ENCODE assay signal across 26 mouse cellular contexts in genomic region chr16:70330007-70330406, GRCm38 (mm10). TPM values are rescaled to one million over a fixed set of nuclear protein-coding genes. Genes with fewer than 3 reads are reported as not detected.
A peak's percentile ranks its signal among the peaks of the same experiment; 100 is the strongest.
DNase-seq lines count a peak whose midpoint lies in the region; ATAC-seq and TF ChIP-seq lines count a peak whose summit lies in the region.
"Had no signal": no experiment of that assay in that cellular context is flagged by ENCODE, and none has a peak within 500 bp of the region (broad histone marks: within the 10 kb centered on the region; RNA-seq: fewer than 3 reads in every experiment).

No protein-coding gene starts in this region.

- H3K9me3 ChIP-seq in embryonic facial prominence, embryonic 14.5 days (ENCODE audit: control insufficient read depth, low read length) = no peaks in the 10 kb centered on the region
- H3K9me3 ChIP-seq in embryonic facial prominence, embryonic 10.5 days = no peaks in the 10 kb centered on the region
- no peaks in the 10 kb centered on the region for H3K9me3 ChIP-seq in liver, embryonic 12.5 days (replicated peaks)
- H3K9me3 ChIP-seq: embryonic facial prominence, embryonic 15.5 days; forebrain, embryonic 10.5 days; forebrain, embryonic 13.5 days; heart, embryonic 10.5 days; heart, embryonic 13.5 days; hindbrain, embryonic 15.5 days had no signal

- H3K27ac ChIP-seq in embryonic facial prominence, embryonic 14.5 days (replicated peaks; ENCODE audit: low read depth, low read length) = no peak overlapping the region
- H3K27ac ChIP-seq in embryonic facial prominence, embryonic 10.5 days (replicated peaks) = no peak overlapping the region
- no peak overlapping the region for H3K27ac ChIP-seq in liver, adult 2 months (replicated peaks; ENCODE audit: insufficient read depth, low read depth, low read length)
- no peak overlapping the region for H3K27ac ChIP-seq in liver, embryonic 12.5 days
- H3K27ac ChIP-seq in embryonic fibroblast, embryonic 13.5 days (ENCODE audit: insufficient read depth, low read length) = peak overlapping the region; percentile 40; the same call in 1 of the 2 replicates
- no peak overlapping the region for H3K27ac ChIP-seq in heart, adult 2 months
- H3K27ac ChIP-seq: embryonic facial prominence, embryonic 15.5 days; forebrain, embryonic 13.5 days; heart, embryonic 10.5 days; hindbrain, embryonic 15.5 days had no signal

- no peak for DNase-seq in embryonic facial prominence, embryonic 14.5 days (ENCODE audit: low spot score)
- no peak for DNase-seq in embryonic facial prominence, embryonic 10.5 days (ENCODE audit: low spot score)
- peak; percentile 3 for DNase-seq in liver, adult 2 months (ENCODE audit: extremely low read depth, low read depth, low spot score)
- DNase-seq in 3T3-L1 (ENCODE audit: low read depth, low spot score) = peak; percentile 64
- DNase-seq in heart, adult 2 months = no peak
- DNase-seq in right cerebral cortex, postnatal 10 days (ENCODE audit: low spot score in 2 of 2) = no peak
- DNase-seq: adrenal gland, postnatal 14 days; cerebellum, adult 11-12 months; cerebellum, adult 8-10 months; cerebellum, postnatal 10 days; cerebellum, postnatal 36 days; embryo, embryonic 11 days; gastrocnemius, postnatal 14 days; heart, adult 18-20 months; heart, postnatal 14 days; heart, postnatal 4 days had no signal

- H3K36me3 ChIP-seq in embryonic facial prominence, embryonic 14.5 days (ENCODE audit: control insufficient read depth, insufficient read depth, low read length) = no peaks in the 10 kb centered on the region
- no peaks in the 10 kb centered on the region for H3K36me3 ChIP-seq in embryonic facial prominence, embryonic 10.5 days (replicated peaks)
- H3K36me3 ChIP-seq in liver, adult 2 months (ENCODE audit: control insufficient read depth, insufficient read depth, low read length) = no peaks in the 10 kb centered on the region; the same call in 1 of the 2 replicates
- no peaks in the 10 kb centered on the region for H3K36me3 ChIP-seq in liver, embryonic 12.5 days
- peaks cover 4% of the 10 kb centered on the region for H3K36me3 ChIP-seq in heart, adult 2 months (ENCODE audit: control insufficient read depth, insufficient read depth, low read length)
- H3K36me3 ChIP-seq: embryonic facial prominence, embryonic 15.5 days; forebrain, embryonic 10.5 days; heart, embryonic 10.5 days; heart, embryonic 13.5 days; hindbrain, embryonic 15.5 days had no signal

- H3K27me3 ChIP-seq in embryonic facial prominence, embryonic 14.5 days (replicated peaks; ENCODE audit: control insufficient read depth, insufficient read depth, low read length) = no peaks in the 10 kb centered on the region
- H3K27me3 ChIP-seq in embryonic facial prominence, embryonic 10.5 days (replicated peaks; ENCODE audit: low read depth, poor library complexity, severe bottlenecking) = no peaks in the 10 kb centered on the region
- H3K27me3 ChIP-seq in liver, adult 2 months (ENCODE audit: control insufficient read depth, insufficient read depth, low read length) = no peaks in the 10 kb centered on the region
- no peaks in the 10 kb centered on the region for H3K27me3 ChIP-seq in liver, embryonic 12.5 days (replicated peaks)
- no peaks in the 10 kb centered on the region for H3K27me3 ChIP-seq in heart, adult 2 months (ENCODE audit: control insufficient read depth, insufficient read depth, low read length)
- H3K27me3 ChIP-seq: CH12.LX; embryonic facial prominence, embryonic 15.5 days; forebrain, embryonic 13.5 days; heart, embryonic 13.5 days; hindbrain, embryonic 15.5 days had no signal

- WGBS in embryonic facial prominence, embryonic 14.5 days = 53% methylated on average over 2 of the region's 2 CpGs
- WGBS in embryonic facial prominence, embryonic 10.5 days = 75% methylated on average over 2 of the region's 2 CpGs
- WGBS in liver, adult 2 months = 93% methylated on average over 2 of the region's 2 CpGs
- 63% methylated on average over 2 of the region's 2 CpGs for WGBS in liver, embryonic 12.5 days (ENCODE audit: insufficient replicate concordance)
- WGBS in heart, adult 2 months = 90% methylated on average over 2 of the region's 2 CpGs

- peaks cover 28% of the 10 kb centered on the region for H3K79me2 ChIP-seq in liver, adult 2 months (ENCODE audit: control insufficient read depth, insufficient read depth, low read length)
- no peaks in the 10 kb centered on the region for H3K79me2 ChIP-seq in heart, adult 2 months (replicated peaks; ENCODE audit: control insufficient read depth, insufficient read depth, low read length)

- no peak for TF ChIP-seq POLR2A in liver, adult 2 months (IDR thresholded peaks at IDR 0.05; ENCODE audit: extremely low read depth, insufficient read depth, low read length)
- TF ChIP-seq POLR2A in embryonic fibroblast, embryonic 13.5 days (IDR thresholded peaks at IDR 0.05; ENCODE audit: low read depth, low read length) = no peak
- no peak for TF ChIP-seq POLR2A in heart, adult 2 months (IDR thresholded peaks at IDR 0.05; ENCODE audit: insufficient read depth, low read depth, low read length)

- H3K4me3 ChIP-seq in embryonic facial prominence, embryonic 14.5 days (ENCODE audit: low read depth, low read length) = no peak overlapping the region
- no peak overlapping the region for H3K4me3 ChIP-seq in embryonic facial prominence, embryonic 10.5 days
- no peak overlapping the region for H3K4me3 ChIP-seq in liver, adult 2 months (ENCODE audit: insufficient read depth, low read depth, low read length)
- H3K4me3 ChIP-seq in liver, embryonic 12.5 days = no peak overlapping the region
- no peak overlapping the region for H3K4me3 ChIP-seq in embryonic fibroblast, embryonic 13.5 days (ENCODE audit: insufficient read depth, low read length)
- no peak overlapping the region for H3K4me3 ChIP-seq in heart, adult 2 months
- H3K4me3 ChIP-seq: embryonic facial prominence, embryonic 15.5 days; forebrain, embryonic 10.5 days; forebrain, embryonic 13.5 days; heart, embryonic 10.5 days; heart, embryonic 13.5 days; hindbrain, embryonic 15.5 days had no signal

- no peaks in the 10 kb centered on the region for H3K4me1 ChIP-seq in embryonic facial prominence, embryonic 14.5 days (ENCODE audit: control insufficient read depth, insufficient read depth, low read length)
- H3K4me1 ChIP-seq in embryonic facial prominence, embryonic 10.5 days = no peaks in the 10 kb centered on the region
- H3K4me1 ChIP-seq in liver, adult 2 months (ENCODE audit: control insufficient read depth, insufficient read depth, low read length) = peaks cover 29% of the 10 kb centered on the region
- H3K4me1 ChIP-seq in liver, embryonic 12.5 days = no peaks in the 10 kb centered on the region
- H3K4me1 ChIP-seq in embryonic fibroblast, embryonic 13.5 days (ENCODE audit: control insufficient read depth, insufficient read depth, low read length) = peaks cover 8% of the 10 kb centered on the region
- peaks cover 1% of the 10 kb centered on the region; the same call in 1 of the 2 replicates for H3K4me1 ChIP-seq in heart, adult 2 months (ENCODE audit: control insufficient read depth, insufficient read depth, low read length)
- H3K4me1 ChIP-seq: embryonic facial prominence, embryonic 15.5 days; heart, embryonic 10.5 days; hindbrain, embryonic 15.5 days had no signal

- intact Hi-C loops in heart, adult 2 months (cut with DNase I) = no loop called here

- no peak overlapping the region for H3K9ac ChIP-seq in embryonic facial prominence, embryonic 14.5 days (ENCODE audit: low read depth, low read length)
- no peak overlapping the region for H3K9ac ChIP-seq in liver, adult 2 months (ENCODE audit: low read depth, low read length)
- H3K9ac ChIP-seq in liver, embryonic 12.5 days = no peak overlapping the region
- no peak overlapping the region for H3K9ac ChIP-seq in heart, adult 2 months (ENCODE audit: low read depth, low read length)
- H3K9ac ChIP-seq: embryonic facial prominence, embryonic 15.5 days; forebrain, embryonic 13.5 days; heart, embryonic 13.5 days; hindbrain, embryonic 15.5 days had no signal

- TF ChIP-seq EP300 in heart, adult 2 months (IDR thresholded peaks at IDR 0.05; ENCODE audit: insufficient read depth, low read depth, low read length) = no peak

- no peak for TF ChIP-seq CTCF in liver, adult 2 months (IDR thresholded peaks at IDR 0.05; ENCODE audit: low read depth, low read length)
- no peak for TF ChIP-seq CTCF in embryonic fibroblast, embryonic 13.5 days (IDR thresholded peaks at IDR 0.05; ENCODE audit: borderline replicate concordance, insufficient read depth, low read length)
- TF ChIP-seq CTCF in heart, adult 2 months (IDR thresholded peaks at IDR 0.05) = no peak

- H3K4me2 ChIP-seq in embryonic facial prominence, embryonic 14.5 days (ENCODE audit: low read depth, low read length) = no peak overlapping the region
- H3K4me2 ChIP-seq in liver, embryonic 12.5 days = no peak overlapping the region
- H3K4me2 ChIP-seq: embryonic facial prominence, embryonic 15.5 days; hindbrain, embryonic 15.5 days had no signal

- ATAC-seq in embryonic facial prominence, embryonic 14.5 days (ENCODE audit: low read depth) = peak; percentile 76
- no peak for ATAC-seq in liver, embryonic 12.5 days
- ATAC-seq: forebrain, embryonic 13.5 days; forebrain, embryonic 16.5 days had no signal

RNA-seq across cellular contexts. Expression of gene Gbe1, which starts 16.3 kb away (rescaled TPM):
- polyA plus RNA-seq in embryonic facial prominence, embryonic 14.5 days (2014; fragmentation: Nextera tagmentation; extraction: Ambion mirVana) = 17.6 and 18.4 TPM in 2 replicates
- polyA plus RNA-seq in embryonic facial prominence, embryonic 10.5 days (2016; fragmentation: Nextera tagmentation; extraction: Ambion mirVana) = 22.2 and 22.5 TPM in 2 replicates
- total RNA-seq in liver, adult 2 months (2014; rRNA removed) = 98.9 and 174 TPM in 2 replicates
- polyA plus RNA-seq in liver, adult 2 months (2012; rRNA removed) = 66.2 and 68.9 TPM in 2 replicates
- 7.5 and 8.3 TPM in 2 replicates for polyA plus RNA-seq in liver, embryonic 12.5 days (2016; fragmentation: Nextera tagmentation; extraction: Ambion mirVana)
- 7.0 TPM in 2 replicates for polyA plus RNA-seq in embryonic fibroblast, embryonic 13.5 days (2011; ENCODE audit: insufficient read length, low read depth, missing spikeins)
- total RNA-seq in heart, adult 2 months (2021) = 10 to 100 TPM; 43.9 to 46.6 TPM
- 28.5 and 34.8 TPM in 2 replicates for polyA plus RNA-seq in heart, adult 2 months (2012; rRNA removed)
- total RNA-seq: CH12.LX had no signal

Comparison
In these comparisons a context has a peak if more than half of its experiments do, and no peak if none do; other contexts are left out.
1. DNase-seq: peak in liver, adult 2 months (single experiment) and 3T3-L1 (single experiment); none in embryonic facial prominence, embryonic 14.5 days (single experiment), embryonic facial prominence, embryonic 10.5 days (single experiment), heart, adult 2 months (0 of 2) and right cerebral cortex, postnatal 10 days (0 of 2).